Mouse (Mus musculus) common myeloid progenitor, adult 5-6 weeks (primary cell): ENCODE measurements around the gene Rbbp7. TPM values are rescaled to one million over a fixed set of nuclear protein-coding genes. Genes with fewer than 3 reads are reported as not detected.
A peak's percentile ranks its signal among the peaks of the same experiment; 100 is the strongest.

ENCODE experiments used
- ATAC-seq: replicated peaks from 2 replicates; pipeline ENCODE4 v1.8.0; 2016; ENCODE audit warnings: low read depth, mild to moderate bottlenecking, moderate TSS enrichment, inconsistent platforms; ENCODE audit not compliant: poor library complexity, severe bottlenecking
- total RNA-seq: library from RNA; stranded (forward); fragments of 200-1000, 187-1606 nt; gene quantifications from 2 replicates; pipeline ENCODE4 v1.2.3, GENCODE M21; 2017

The Rbbp7 gene
- 294 and 302 TPM in 2 replicates for total RNA-seq

DNA sequence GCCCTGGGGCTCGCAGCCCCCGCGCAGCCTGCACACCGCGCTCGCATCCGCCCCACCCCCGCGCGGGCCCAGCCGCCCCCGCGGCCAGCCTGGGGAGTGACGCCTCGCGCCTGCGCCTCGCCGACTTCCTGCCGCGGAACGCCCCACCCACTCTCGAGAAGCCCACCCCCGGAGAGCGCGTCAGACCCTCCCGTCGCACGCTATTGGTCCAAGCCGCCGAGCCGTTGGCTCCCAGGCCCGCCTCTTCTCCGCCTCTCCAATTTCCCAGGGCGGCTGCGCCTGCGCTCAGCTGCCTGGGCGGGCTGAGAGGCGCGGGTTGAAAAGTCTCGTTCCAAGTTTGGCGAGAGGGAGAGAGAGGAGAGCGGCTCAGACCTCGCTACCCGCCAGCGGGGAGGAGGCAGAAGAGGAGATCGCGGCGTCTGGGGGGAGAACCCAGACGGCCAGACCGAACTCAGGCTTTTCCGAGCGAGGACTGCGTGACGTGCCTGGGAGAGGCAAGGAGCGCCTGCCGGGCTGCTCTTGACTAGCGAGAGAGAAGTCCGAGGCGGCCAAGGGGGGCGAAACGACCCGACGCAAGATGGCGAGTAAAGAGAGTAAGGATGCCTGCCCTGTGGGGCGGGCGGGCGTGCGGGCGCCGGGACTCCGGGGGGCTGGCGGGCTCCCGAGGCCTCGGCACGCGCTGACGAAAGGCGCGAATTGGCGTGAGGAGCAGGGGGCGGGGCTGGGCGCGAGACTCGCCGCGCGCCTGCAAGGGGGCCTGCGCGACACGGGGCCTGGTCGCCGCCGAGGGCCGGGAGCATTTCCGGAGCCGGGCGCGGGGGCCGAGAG, at the start of gene Rbbp7:
Gene Rbbp7, plus strand, starts transcription at position 288 of the 828 bp plus-strand sequence.
- peak; percentile 88 for ATAC-seq

DNA sequence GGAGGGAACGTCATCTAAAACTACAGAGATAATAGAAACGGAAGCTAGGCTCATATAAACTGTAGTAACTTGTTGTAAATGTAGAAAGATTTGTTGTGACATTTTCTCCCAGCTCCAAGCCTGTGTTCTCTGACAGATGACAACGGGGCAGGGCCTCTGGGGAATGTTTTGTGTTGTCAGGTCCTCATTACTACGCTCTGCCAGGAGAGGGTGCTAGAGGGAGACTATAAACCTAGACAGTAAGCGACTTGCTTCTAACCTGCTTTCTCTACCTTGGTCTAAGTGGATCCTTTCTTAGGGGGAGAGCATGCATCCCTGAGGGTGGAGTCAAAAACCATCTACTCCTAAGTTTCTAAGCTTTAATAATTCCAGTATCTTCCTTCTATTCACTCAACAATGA, 42.4 kb upstream of the Rbbp7 start:
- peak; percentile 96 for ATAC-seq

DNA sequence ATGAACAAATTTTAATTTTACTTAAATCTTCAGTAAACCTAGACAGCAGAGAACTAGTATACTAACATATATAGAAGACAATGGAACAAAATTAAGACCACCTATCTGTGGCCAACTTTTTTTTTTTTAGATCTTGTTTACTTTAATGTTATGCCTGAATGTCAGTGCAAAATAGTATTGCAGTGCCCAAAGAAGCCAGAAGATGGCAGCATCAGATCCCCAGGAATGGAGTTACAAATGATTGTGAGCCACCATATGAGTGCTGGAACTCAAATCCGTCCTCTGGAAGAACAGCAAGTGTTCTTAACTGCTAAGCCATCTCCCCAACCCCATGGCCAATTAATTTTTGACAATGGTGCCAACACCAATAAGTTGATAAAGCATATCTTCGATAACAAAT, 40.6 kb upstream of the Rbbp7 start:
- ATAC-seq: peak; percentile 72; the same call in 1 of the 2 replicates

DNA sequence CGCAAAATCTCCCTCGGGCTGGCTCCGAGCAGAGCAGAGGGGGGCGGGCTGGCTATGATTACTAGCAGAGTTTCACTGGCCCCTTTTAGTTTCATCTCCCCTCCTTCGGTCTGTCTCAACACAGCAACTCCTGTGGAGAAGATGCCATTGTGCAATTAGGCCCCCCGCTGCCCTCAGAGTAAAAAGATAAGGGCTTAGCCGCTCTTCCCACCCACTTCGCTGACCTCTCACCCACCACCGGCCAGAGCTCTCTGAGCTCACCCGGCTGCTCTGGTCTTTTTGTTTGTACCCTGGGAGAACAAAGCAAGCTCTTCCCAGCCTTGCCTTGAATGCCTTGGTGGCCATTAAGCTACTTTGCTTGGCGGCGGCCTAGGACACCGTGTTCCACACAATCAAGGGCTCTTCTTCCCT, 32.8 kb upstream of the Rbbp7 start:
- ATAC-seq: no peak

DNA sequence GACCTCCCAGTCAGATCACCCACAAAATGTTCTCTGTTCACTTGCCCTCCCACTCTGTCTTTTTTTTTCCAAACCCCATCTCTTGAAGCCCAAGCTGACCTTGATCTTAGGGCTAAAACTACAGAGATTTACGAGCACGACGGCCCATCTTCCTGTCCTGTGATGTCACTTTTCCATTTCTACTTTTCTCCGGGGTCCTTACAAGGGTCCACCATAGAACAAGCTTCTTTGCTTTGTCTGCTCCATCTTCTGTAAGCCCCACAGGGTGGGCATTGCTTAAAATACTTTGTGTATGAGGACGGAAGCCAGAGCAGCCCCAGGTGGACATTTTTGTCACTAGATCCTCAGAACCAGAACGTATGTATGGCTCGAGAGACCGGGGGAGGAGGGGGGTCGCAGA, 32.4 kb upstream of the Rbbp7 start:
- ATAC-seq: no peak

DNA sequence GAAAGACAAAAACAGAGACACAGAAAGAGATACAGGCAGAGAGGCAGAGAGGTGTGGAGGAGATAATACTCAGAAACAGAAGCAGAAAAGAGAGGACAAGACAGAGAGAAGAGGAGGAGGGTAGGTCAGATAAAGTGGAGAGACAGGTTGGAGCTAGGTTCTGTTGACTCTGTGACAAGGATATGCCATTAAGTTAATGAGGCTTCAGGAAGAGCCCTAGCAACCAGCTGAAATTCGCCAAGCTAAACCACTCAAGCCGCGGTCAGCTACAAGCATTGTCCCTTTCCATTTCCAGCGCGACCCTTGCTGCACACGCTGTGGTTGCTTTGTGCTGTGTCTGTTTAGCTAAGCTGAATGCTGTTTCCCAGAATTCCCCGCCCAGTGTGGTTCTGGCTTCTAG, 32.0 kb upstream of the Rbbp7 start:
- no peak for ATAC-seq

DNA sequence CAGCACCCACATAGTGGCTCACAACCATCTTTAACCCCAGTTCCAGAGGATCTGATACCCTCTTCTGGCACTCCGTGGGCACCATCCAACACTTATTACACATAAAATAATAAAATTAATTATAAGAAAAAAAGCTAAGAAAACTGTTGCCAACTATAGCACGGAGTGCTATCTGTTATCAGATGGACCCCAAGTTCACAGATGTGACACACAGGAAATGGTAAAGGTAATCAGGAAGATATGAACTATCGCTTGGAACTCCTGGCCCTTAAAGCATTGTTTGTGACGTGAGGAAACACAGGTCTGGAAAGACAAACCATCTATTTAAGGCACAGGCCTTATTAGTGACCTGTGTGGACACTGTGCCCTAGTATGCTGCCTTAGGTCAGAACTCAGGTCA, 30.2 kb upstream of the Rbbp7 start:
- ATAC-seq: no peak

DNA sequence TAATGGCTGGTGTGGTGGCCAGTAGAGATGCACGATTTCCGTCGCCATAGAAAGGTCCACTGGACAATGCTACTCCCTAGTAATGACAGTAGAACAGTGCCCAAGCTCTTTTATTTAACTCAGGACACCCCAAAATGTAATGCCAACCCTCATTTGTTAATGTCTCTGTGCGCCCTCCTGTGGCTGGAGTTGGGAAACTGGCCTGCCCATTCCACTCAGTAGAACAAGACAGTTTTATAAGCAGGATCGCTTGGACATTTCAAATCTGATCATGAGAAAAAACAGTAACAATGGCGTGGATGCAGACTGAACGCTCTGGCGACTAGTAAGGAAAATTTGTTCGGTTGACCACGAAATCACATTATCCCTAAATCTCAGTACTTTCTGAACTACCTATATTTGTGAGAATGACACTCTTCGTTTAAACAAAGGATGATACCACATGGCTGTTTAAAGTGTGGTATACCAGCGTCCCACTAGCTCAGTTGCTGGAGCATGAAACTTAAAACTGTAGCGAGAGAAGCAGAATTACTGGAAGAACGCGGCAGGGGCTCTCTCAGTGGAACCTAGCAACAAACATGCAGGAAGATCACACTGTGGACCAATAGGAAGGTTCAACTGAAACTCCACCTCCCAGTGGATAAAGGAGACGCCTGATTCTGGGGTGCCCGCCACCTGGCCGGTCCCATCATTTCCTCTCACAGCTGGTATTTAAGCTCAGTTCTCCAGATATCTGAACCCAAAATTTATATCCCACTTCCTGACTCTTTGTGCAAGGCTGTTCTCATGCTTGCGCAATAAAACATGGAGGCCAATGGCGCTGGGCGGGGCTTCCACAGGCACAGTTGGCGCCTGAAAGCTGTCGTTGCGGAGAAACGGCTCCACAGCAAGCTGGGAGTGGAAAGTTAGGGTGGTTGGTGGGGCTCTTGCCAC, 24.9 kb upstream of the Rbbp7 start:
- ATAC-seq: peak; percentile 89

DNA sequence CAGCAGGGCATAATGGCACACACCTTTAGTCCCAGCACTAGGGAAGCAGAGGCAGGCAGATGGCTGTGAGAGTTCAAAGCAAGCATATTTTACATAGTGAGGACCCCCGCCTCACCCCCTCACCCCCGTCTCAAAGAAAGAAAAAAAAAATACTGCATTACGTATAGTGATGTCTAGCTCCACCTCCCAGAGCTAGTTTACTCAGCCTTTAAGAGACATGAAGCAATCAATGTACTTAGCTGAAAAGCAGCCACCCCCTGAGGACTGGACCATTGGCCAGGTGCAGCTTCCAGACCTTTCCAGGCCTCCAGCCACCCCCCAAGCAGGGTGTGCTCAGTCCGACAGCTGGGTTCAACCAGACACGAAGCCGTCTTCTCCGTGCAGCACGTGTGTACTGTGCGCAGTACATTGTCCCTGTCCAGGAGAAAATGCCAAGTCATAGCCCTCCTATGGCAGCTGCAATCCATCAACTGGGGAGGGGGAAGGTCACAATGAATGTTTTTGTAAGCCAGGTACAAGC, 24.0 kb upstream of the Rbbp7 start:
- peak; percentile 57 for ATAC-seq

DNA sequence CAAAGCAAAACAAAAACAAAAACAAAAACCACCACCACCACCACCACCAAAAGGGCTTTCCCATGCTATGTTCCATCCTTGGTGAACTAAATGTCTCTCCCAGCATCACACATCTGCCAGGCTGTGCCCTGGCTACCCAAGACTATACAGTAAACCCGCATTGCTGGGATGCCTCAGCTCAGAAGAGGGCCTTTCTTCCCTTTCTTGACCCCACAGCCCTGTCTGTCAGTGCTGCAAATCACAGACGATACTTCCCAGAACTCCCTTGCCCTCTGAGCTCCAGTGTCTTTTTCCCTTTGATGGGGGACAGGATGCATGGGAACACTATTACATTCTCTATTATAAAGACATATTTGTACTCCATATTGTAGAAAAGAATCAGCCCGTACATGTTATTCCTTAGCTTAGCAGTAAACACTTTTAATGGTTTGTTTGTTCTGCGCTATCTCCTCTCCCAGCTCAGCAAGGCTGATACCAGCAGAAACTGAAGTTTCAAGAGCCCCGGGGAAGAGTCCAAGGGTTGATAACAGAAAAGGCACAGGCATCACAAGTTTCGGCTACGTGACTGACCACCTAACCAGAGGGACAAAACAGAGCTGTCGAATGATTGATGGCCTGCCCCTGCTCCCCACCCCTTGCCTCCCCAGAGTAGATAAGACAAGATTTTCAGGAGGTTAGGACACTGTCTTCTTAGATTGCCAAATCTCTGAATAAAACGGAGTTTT, 11.3 kb upstream of the Rbbp7 start:
- no peak for ATAC-seq

DNA sequence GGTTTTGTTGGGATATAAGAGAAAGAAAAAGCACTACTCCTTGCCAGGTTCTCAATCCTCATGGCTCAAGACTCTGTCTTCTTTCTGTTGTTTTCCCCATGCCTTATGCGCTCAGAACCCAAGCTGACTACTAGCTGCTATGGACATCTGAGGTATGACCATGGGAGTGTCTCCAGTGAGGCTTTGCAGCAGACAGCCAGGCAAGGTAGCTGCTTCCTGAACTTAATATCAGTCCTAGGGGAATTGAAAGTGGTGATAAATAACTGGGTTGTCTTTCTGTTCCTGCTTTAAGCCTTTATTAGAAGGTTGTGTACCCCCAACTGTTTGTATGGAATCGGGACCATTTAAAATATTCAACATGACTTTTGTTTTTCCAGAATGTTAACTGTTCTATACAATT, 7.8 kb upstream of the Rbbp7 start:
- ATAC-seq: 0 out of 2 replicates have a peak, but pooled peaks have one; percentile 29

DNA sequence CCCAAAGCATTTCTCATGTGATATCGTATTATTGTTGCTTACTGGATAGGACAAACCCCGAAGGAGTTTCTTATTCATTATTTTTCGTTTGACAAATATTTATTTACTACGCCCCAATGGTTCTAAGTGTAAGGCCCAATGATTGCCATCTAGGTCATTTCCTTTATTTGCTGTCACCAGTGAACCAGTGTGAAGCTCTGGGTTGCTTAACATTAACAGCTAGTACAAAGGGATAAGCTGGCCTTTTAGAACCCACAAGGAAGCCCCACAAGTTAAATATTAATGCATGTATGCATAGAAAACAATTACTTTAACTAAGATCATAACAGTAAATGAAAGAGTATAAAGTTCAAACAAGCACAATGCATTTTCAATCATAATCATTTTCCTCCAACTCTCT, 5.9 kb upstream of the Rbbp7 start:
- ATAC-seq: no peak

DNA sequence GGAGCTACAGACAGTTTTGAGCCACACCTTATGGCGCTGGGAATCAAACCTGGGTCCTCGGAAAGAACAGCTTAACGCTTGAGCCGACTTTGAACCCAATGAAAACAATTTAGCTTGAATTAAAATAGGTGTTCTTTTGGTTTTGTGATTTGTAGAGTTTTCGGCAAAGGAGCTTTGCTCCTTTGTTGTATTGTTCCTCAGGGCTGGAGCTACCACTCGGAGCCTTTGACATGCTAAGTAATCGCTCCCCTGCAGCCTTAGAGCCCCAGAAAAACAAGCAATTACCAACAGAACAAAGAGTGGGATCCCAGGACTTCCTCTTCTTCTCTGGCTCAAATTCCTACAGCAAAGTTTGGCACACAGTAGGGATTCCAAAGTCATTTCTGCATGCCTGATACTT, 4.1 kb upstream of the Rbbp7 start:
- no peak for ATAC-seq

DNA sequence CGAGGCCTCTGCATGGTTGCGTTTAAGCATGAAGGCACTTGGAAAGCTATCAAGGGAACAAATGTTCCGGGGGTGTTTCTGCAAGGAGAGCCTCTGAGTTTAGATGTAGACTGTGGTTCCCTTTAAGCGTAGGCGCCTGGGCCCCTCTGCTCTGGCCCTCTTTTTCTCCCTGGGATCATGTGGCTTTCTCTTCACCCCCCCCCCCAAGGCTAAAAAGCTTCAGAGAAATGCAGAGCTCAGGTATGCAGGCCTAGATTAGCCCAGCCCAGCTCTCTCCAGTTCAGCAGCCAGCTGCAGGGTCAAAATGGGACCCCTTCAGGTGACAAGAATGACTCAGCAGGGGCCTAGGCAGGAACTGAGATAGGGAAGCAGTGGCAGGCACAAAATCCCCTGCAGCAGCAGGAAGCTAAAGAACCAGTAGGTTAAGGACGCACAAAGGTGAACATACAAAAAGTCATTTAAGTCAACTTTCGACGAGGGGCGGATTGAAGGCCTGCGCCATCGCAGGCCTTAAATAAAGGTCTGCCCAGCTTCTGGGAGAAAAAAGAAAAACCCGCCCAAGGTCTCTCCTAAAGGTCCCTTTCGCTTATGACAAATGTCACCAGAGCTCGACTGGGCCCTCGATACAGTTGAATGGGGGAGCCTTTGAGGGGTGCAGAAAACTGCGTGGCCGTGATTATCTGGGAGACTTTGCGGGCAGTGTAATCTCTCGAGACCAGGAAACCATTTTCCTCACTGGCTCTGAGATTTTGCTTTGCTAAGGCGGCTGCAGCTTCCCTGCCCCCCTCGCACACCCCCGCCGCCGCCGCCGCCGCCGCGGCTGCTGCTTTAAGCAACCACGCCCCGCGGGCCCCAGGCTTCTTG, 719 bp upstream of the Rbbp7 start:
- peak; percentile 27; the same call in 1 of the 2 replicates for ATAC-seq

DNA sequence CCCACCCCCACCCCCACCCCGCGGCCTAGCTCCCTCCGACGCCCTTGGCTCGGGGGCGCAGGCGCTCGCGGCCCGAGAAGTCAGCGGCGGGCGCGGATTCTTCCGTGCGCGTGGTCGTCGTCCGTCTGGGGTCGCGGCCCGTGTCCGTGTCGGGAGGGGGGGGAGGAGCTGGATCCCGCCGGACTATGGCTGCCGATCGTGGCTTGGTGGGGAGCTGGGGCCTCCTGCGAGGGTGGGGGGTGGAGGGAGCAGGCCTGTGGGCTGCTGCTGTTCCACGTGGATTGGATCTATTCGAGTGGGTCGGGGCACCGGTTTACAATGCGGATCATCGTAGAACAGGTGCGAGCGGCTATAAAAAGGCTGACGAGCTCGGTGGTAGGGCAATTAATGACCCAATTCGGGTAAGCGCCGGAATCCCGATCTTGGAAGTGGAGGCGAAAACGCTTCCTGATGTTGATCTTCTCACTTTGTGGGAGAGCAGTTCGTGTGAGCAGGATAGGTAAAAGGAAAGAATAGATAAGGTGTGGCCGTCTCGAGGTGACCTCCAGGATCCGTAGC, 835 bp downstream of the Rbbp7 start:
- no peak for ATAC-seq

DNA sequence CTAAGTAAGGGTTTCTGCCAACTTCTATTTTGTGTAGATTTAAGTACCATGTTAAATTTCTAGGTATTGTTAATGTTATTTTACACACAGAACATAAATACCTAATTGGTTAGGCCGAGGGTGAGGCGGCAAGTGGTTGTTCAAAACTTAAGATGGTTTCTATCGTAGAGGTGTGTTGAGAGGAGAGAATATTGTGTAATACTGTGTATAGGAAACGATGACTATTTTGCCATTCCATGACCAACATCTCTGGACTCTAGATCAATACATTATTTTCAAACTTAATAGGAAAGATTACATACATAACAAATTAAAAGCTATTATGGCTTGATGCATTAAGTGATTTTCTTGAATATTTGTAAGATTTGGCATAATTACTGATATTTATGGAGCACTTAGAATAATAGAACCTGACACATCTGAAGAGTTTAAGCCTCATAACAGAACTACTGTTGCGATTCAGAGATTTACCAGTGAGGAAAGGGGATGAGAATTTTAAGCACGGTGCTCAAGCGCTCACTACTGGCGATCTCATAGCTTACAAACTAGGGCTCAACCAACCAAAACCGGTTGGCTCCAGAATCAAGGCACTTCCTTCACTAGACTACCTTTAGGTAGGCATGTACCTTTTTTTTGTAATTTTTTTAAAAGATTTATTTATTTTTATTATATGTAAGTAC, 1.7 kb downstream of the Rbbp7 start:
- no peak for ATAC-seq

DNA sequence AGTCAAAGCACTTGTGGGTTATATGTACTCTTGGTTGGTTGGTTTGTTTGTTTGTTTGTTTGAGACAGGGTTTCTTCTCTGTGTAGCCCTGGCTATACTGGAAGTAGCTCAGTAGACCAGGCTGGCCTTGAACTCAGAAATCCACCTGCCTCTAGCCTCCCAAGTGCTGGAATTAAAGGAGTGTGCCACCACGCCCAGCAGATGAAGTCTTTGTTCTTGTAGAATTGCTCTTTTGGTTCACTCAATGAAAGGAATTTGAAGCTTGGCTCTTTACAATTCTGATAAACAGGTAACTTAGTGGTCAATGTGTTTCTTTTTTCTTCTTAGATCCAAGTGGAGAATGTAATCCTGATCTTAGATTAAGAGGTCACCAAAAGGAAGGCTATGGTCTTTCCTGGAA, 10.5 kb downstream of the Rbbp7 start:
- no peak for ATAC-seq

DNA sequence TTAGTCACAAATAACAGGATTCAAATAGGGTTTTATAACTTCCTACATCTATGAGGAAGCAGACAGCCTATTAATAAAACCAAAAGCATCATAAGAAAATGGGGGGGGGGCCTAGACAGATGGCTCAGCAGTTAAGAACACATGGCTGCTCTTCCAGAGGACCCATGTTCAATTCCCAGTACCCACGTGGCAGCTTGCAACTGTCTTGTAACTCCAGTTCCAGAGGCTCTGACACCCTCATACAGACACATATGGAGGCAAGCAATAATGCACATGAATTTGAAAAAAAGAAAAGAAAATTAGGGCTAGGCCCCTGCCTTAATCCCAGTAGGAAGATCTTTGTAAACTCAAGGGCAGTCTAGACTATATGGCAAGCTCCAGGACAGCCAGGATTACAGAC, 28.2 kb downstream of the Rbbp7 start:
- ATAC-seq: no peak
